Mouse (Mus musculus) bone marrow, adult 2 months (tissue): ENCODE data around the gene Wdr62.
A peak's percentile ranks its signal among the peaks of the same experiment; 100 is the strongest.

ENCODE experiments used
- CTCF ChIP-seq: fragments of 200-500 bp; IDR thresholded peaks from 2 replicates; pipeline ENCODE4 v1.5.1; 2011; ENCODE audit warnings: low read length, control low read depth; ENCODE audit not compliant: control insufficient read depth, insufficient read depth
- POLR2A ChIP-seq: fragments of 200-500 bp; IDR thresholded peaks from 2 replicates; pipeline ENCODE4 v1.6.1; 2011; ENCODE audit warnings: low read depth, mild to moderate bottlenecking, control low read depth, low read length, borderline replicate concordance; ENCODE audit not compliant: control insufficient read depth

DNA sequence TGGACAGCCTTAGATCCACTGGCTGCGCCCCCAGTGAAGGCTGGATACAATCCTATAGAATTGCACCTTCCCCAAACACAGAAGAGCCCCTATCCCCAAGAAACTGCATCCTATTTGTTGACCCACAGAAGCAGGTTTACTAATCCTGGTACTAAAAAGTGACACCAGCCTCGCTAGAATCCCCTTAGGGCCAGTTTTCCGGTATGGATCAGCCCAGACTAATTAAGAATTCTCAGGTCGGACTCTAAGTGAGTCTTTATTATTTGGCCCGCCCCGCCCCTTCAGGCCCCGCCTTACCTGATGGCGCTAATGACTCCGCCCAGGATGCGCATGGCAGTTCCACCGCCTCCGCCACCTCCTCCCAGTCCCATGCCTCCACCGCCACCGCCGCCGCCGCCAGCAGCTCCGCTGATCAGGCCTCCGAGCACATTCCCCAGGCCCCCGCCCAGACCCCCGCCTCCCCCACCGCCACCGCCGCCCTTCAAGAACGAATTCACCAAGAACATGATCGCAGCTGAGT, 86.6 kb downstream of the Wdr62 start:
- TF ChIP-seq CTCF (no peak), POLR2A (peak; percentile 37; the same call in 1 of the 2 replicates)
